Mouse (Mus musculus): ENCODE results near the gene Lsm7.

The Lsm7 gene

DNA sequence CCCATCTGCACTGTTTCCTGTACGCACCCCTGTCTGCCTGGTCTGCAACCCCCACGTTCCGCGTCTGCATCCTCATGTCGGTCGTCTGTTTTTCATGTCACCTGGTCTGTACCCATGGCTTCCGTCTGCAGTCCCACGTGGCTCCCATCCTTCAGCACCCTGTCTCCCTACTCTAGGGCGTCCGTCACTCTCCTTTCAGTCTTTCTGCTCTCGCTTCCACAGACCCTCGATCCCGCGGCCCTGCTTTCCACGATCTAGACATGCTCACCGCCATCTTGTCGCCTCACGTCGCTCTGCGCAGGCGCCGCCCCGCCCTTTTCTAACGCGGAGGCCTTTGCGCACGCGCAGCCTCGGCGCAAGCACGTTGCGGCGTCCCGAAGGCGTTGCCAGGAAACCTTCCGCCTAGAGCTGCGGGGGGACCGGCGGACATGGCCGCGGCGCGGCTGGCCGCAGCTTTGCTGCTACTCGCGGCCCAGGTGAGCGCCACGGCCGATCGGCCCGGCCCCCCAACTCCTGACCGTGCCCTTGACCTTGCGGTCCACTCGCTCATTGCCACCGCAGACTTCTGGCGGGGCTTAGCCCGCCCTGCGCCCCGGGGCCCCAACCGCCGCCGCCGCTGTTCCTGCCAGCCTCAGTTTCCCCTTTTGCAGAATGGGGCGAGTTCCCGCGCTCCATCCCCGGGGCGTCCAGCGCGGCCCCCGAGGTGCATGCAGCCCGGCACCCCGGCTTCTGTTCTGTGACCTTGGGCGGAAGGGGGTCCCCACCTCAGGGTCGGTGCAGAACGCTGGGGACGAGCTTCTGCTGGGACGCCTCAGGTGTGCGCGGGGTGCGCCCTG is at the start of gene Lsm7, which contains the start of gene Sppl2b:
Gene Lsm7, minus strand, starts transcription at position 297 of the 836 bp plus-strand sequence.
Gene Sppl2b, plus strand, starts transcription at position 363 of the 836 bp plus-strand sequence.
- peak; percentile 96 for DNase-seq (ENCODE audit: low read depth, low spot score)

GRCm38 (mm10) chr10:80904709-80905108 is 49.7 kb upstream of the Lsm7 start:
- no peak for DNase-seq (ENCODE audit: low read depth, low spot score)

DNA sequence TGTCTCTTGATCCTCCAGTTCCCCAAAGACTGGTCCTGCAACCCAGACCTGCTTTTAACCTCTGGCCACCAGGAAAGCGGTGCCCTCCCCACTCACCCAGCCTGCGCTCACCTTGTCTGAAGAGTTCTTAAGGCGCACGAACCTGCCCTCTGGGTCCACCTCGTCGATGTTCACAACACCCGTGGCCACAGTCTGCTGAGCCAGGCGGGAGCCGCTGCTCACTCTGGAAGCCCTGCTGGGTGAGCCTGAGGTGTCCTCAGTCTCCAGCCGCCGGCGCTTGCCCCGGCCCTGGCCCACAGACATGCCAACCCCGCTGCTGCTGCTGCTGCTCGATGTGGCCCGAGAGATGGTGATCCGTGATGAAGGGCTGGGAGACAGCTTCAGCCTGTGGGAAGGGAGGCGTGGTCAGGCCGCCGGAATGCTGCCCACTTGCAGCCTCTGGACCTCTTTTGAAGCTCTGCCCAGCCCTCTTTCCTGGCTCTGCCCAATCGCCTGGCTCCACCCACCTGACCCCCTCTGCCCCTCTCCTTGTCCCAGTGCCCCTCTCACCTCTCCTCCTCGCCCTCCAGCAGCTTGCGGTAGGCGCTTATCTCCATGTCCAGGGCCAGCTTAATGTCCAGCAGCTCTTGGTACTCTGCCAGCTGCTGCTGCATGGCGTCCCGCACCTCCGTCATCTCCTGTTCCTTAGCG is 49.1 kb upstream of the Lsm7 start:
- no peak for DNase-seq (ENCODE audit: low read depth, low spot score)

- no peak for DNase-seq (ENCODE audit: low read depth, low spot score)
Observed at GRCm38 (mm10) chr10:80903282-80903681, 48.3 kb upstream of the Lsm7 start.

DNA sequence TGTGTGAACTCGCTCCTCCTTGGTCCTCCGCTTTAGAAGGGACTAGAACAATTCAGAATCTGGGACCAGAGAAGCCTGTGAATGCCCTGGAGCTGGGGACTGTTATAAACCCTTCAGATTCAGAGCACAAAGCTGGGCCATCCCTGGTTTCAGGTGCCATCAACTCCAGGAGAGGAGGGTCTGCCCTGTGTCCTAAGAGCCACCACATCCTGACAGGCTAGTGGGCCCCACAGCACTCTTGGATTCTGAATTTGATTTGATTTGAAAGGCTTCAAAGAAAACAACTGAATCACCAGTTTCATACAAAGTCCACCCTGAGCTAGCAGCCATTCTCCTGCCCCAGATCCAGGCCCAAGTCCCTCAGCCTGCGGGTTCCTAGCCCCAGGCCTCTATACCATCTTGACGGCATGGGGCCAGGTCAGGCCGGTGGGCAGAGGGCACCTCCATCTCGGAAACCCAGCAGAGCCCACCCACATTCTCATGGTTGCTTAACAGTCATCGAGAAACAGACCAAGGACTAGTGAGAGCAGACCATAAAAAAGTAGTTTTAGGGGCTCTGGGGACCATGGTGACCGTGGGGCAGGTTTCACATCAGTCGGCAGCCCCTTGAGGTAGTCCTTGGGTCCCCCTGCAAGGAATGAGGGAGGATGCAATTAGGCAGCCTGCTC is 47.4 kb upstream of the Lsm7 start:
- DNase-seq (ENCODE audit: low read depth, low spot score) = no peak

DNA sequence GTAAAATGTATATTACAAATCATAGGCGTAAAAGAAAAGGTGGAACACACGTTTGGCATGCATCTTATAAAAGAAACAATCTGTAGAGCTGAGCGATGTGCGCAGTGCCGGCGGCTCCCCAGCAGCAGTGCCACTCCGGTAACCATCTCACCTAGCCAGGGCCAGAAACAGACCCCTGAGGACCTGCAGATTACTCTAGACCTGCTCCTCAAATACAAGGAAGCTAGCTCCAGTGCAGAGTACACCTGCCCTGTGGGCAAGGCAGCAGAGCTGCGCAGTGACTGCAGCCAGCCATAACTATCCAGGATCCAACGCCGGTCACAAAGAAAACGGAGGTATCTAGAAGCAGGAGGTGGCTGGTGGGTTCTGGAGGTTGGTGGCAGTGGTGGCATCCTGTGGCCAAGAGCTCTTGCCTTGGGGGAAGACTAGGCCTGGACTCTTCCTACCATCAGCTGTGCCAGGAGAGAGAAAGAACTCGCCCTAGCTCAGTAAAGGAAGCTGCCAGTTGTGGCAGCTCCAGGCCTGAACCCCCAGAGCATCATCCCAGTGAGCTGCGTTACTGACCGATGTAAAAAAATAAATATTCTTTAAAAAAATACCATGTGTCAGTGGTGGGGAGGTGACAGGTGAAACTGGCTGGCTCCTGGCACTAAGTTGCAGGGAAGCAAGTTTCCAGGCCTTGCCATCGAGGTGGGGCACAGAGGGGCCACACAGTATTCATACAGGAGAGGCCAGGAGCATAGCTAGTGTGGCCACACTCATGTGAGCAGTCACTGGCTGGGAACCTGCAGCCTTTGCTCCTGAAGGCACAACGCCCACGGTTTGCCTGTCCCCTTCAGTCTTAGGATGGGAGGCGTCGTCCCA is 46.6 kb upstream of the Lsm7 start:
- DNase-seq (ENCODE audit: low read depth, low spot score) = no peak

DNA sequence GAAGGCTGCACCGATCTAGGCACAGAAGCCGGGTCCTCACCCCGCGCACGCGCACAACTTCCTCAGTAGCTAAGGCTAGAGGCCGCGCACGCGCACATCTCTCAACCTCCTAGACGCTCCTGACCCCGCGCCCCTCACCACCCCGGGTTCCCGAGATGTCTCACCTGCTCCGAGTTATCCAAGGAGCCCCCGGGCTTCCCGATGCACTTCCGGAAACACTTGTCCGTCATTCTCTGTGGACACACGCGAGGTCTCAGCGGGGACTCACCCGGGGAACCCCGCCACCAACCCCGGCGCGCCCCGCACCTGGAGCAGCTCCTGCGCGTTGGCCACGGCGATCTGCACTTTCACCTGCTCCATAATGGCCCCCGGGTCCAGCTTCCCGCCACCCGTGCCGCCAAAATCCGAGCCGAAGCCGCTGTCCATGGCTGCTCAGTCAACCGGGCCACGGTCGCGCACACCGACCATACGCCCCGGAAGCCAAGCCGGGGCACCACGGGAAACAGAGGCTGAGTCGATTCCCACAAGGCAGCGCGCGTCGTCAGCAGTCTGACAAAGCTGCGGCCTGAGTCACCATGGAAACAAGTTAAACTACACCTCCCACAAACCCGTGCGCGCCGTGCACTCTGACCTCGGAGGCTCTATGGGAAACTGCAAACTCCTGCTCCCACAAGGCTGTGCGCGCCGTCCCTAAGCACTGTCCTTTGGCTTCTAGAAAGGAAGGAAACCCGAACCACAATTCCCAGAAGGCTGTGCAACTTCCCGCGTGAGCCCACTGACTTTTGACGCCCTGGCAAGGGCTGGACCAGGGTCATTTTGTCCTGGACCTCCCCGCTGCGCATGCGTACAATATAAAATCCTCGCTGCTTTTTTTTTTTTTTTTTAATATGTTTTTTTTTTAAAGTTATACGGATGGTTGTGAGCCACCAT is 45.6 kb upstream of the Lsm7 start, which contains the start of gene Timm13:
Gene Timm13, minus strand, starts transcription at position 652 of the 930 bp plus-strand sequence.
- DNase-seq (ENCODE audit: low read depth, low spot score) = peak; percentile 100

GRCm38 (mm10) chr10:80899591-80900317 is 44.7 kb upstream of the Lsm7 start:
- no peak for DNase-seq (ENCODE audit: low read depth, low spot score)

DNA sequence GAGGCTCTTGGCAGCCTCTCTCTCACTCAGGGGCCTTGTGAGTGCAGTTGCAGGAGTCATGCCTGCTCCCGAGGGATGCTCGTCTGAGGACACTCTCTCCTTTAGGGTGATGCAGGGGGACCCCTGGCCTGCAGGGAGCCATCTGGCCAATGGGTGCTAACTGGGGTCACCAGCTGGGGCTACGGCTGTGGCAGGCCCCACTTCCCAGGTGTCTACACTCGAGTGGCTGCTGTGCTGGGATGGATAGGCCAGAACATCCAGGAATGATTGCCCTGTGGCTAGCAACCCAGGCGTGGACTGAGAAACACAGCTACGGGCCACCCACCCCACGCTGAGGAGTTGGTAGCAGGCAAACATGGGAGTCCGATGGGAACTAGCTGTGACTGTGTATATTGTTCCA is 44.1 kb upstream of the Lsm7 start:
- no peak for DNase-seq (ENCODE audit: low read depth, low spot score)

- DNase-seq (ENCODE audit: low read depth, low spot score) = peak; percentile 69
Observed at GRCm38 (mm10) chr10:80897861-80898510, 43.0 kb upstream of the Lsm7 start.

GRCm38 (mm10) chr10:80896581-80897485 is 41.8 kb upstream of the Lsm7 start:
- DNase-seq (ENCODE audit: low read depth, low spot score) = no peak

GRCm38 (mm10) chr10:80895697-80896096 is 40.7 kb upstream of the Lsm7 start:
- DNase-seq (ENCODE audit: low read depth, low spot score) = peak; percentile 41

- no peak for DNase-seq (ENCODE audit: low read depth, low spot score)
Observed at GRCm38 (mm10) chr10:80895100-80895499, 40.1 kb upstream of the Lsm7 start.

DNA sequence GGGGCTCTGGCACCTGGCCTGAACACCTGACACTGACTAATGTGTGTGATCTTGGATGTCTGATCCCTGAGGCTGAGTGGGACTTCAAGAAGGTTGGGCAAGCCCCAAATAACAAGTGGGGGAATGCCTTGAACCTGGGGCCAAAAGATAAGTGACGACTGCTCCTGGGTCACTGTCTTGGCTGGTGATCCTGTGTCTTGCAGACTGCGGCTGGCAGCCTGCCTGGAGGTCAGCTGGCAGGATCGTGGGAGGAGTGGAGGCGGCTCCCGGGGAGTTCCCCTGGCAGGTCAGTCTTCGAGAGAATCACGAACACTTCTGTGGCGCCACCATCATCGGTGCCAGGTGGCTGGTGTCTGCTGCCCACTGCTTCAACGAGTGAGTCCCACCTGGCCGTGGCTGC is 32.2 kb upstream of the Lsm7 start:
- no peak for DNase-seq (ENCODE audit: low read depth, low spot score)

GRCm38 (mm10) chr10:80881301-80881700 is 26.3 kb upstream of the Lsm7 start:
- DNase-seq (ENCODE audit: low read depth, low spot score) = peak; percentile 88

GRCm38 (mm10) chr10:80880901-80881300 is 25.9 kb upstream of the Lsm7 start:
- peak; percentile 43 for DNase-seq (ENCODE audit: low read depth, low spot score)

DNA sequence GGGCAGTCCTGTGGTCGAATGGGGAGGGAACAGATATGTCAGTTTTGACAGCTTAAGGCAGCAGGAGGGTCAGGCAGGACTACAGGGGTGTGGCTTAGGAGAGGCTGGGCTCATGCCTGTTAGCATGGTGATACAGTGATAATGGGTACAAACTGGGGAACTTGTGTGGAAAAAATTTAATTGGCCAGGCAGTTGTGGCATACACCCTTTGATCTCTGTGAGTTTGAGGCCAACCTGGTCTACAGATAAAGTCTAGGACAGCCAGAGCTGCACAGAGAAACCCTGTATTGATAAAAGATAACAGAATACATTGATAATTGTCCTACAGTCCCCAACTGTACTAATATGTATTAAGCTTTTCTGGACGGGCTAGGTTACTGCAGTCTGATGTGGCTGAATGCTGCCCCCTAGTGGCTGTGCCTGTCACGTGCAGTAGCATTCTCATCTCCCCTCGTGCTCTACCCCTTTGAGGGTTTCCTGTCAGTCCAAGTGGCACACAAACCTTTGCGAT is 25.2 kb upstream of the Lsm7 start:
- peak; percentile 87 for DNase-seq (ENCODE audit: low read depth, low spot score)

GRCm38 (mm10) chr10:80876594-80876993 is 21.6 kb upstream of the Lsm7 start:
- DNase-seq (ENCODE audit: low read depth, low spot score) = no peak

Data from ES-CJ7 (cell line).